In the genomic region with DNA sequence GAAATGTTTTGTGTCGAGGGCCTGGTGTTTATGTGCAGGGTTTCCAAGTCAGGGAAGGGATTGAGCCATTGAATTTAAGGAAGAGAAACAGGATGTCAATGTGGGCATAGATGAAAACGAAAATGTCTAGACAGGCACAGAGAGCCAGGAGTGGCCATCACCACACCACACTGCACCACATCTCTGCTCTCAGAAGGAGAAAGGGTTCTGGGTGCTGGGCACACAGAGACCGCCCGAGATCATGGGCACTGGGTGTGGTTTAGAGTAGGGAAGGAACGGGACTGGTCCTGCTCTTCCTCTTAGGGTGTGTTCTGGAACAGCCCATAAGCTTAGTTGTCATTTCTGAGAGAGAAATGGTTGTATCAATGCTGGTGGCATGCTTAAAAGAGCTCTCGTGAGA, we compare ENCODE assay signal across 9 mouse cellular contexts. TPM values are rescaled to one million over a fixed set of nuclear protein-coding genes. Genes with fewer than 3 reads are reported as not detected.
A peak's percentile ranks its signal among the peaks of the same experiment; 100 is the strongest.
DNase-seq lines count a peak whose midpoint lies in the region; ATAC-seq and TF ChIP-seq lines count a peak whose summit lies in the region.
"Had no signal": no experiment of that assay in that cellular context is flagged by ENCODE, and none has a peak within 500 bp of the region (broad histone marks: within the 10 kb centered on the region; RNA-seq: fewer than 3 reads in every experiment).

No protein-coding gene starts in this region.

- peak overlapping the region; percentile 93 for H3K4me2 ChIP-seq in kidney, postnatal 0 days (ENCODE audit: low read length)
- peak overlapping the region; percentile 56 for H3K4me2 ChIP-seq in forebrain, embryonic 11.5 days (ENCODE audit: low read depth, low read length, severe bottlenecking)
- H3K4me2 ChIP-seq in limb, embryonic 11.5 days (ENCODE audit: low read depth, severe bottlenecking): peak overlapping the region; percentile 55
- peak overlapping the region; percentile 80 for H3K4me2 ChIP-seq in neural tube, embryonic 12.5 days (replicated peaks)

- H3K9me3 ChIP-seq in kidney, postnatal 0 days (replicated peaks; ENCODE audit: low read length): no peaks in the 10 kb centered on the region
- H3K9me3 ChIP-seq in forebrain, embryonic 11.5 days (ENCODE audit: control insufficient read depth, low read length): no peaks in the 10 kb centered on the region
- H3K9me3 ChIP-seq in limb, embryonic 11.5 days (ENCODE audit: control insufficient read depth, low read length): no peaks in the 10 kb centered on the region
- H3K9me3 ChIP-seq in neural tube, embryonic 12.5 days: no peaks in the 10 kb centered on the region

- TF ChIP-seq CTCF in kidney, postnatal 0 days (IDR thresholded peaks at IDR 0.05; ENCODE audit: low read depth): no peak
- TF ChIP-seq CTCF in thymus, adult 2 months (IDR thresholded peaks at IDR 0.05; ENCODE audit: borderline replicate concordance, control insufficient read depth, extremely low read depth, insufficient read depth, low read length, poor library complexity): no peak

- WGBS in kidney, postnatal 0 days: 51% methylated on average over 6 of the region's 6 CpGs
- WGBS in forebrain, embryonic 11.5 days: 57% methylated on average over 6 of the region's 6 CpGs
- 66% methylated on average over 6 of the region's 6 CpGs for WGBS in limb, embryonic 11.5 days
- WGBS in neural tube, embryonic 12.5 days: 61% methylated on average over 6 of the region's 6 CpGs
- 15% methylated on average over 6 of the region's 6 CpGs for WGBS in thymus, adult 2 months

- H3K4me3 ChIP-seq in kidney, postnatal 0 days (replicated peaks; ENCODE audit: low read depth, low read length): peak overlapping the region; percentile 77; the same call in 1 of the 2 replicates
- peak overlapping the region; percentile 69 for H3K4me3 ChIP-seq in forebrain, embryonic 11.5 days (ENCODE audit: low read depth, low read length)
- peak overlapping the region; percentile 59; the same call in 1 of the 2 replicates for H3K4me3 ChIP-seq in limb, embryonic 11.5 days (ENCODE audit: low read depth, low read length)
- peak overlapping the region; percentile 55 for H3K4me3 ChIP-seq in neural tube, embryonic 12.5 days
- no peak overlapping the region for H3K4me3 ChIP-seq in thymus, adult 2 months (ENCODE audit: control insufficient read depth, insufficient read depth, low read length)

- TF ChIP-seq POLR2A in thymus, adult 2 months (IDR thresholded peaks at IDR 0.05; ENCODE audit: control insufficient read depth, extremely low read depth, insufficient read depth, low read length, poor library complexity): no peak

- peaks cover 13% of the 10 kb centered on the region; the same call in 1 of the 2 replicates for H3K36me3 ChIP-seq in kidney, postnatal 0 days (ENCODE audit: insufficient read depth, low read length)
- H3K36me3 ChIP-seq in forebrain, embryonic 11.5 days (ENCODE audit: control insufficient read depth, insufficient read depth, low read length): peaks cover 4% of the 10 kb centered on the region; the same call in 1 of the 2 replicates
- no peaks in the 10 kb centered on the region; the same call in 1 of the 2 replicates for H3K36me3 ChIP-seq in limb, embryonic 11.5 days (ENCODE audit: control insufficient read depth, insufficient read depth, low read length)
- peaks cover 27% of the 10 kb centered on the region for H3K36me3 ChIP-seq in neural tube, embryonic 12.5 days
- no peaks in the 10 kb centered on the region for H3K36me3 ChIP-seq in thymus, adult 2 months (ENCODE audit: control insufficient read depth, insufficient read depth, low read length)

- H3K9ac ChIP-seq in kidney, postnatal 0 days (ENCODE audit: low read depth, low read length): no peak overlapping the region
- H3K9ac ChIP-seq in forebrain, embryonic 11.5 days (ENCODE audit: low read length): peak overlapping the region; percentile 79
- H3K9ac ChIP-seq in limb, embryonic 11.5 days (ENCODE audit: low read length): 0 out of 2 replicates have a peak overlapping the region, but pooled peaks have one; percentile 9
- H3K9ac ChIP-seq in neural tube, embryonic 12.5 days: peak overlapping the region; percentile 76

- H3K27me3 ChIP-seq in kidney, postnatal 0 days (ENCODE audit: insufficient read depth, low read length): no peaks in the 10 kb centered on the region
- no peaks in the 10 kb centered on the region for H3K27me3 ChIP-seq in forebrain, embryonic 11.5 days (ENCODE audit: control insufficient read depth, insufficient read depth, low read length)
- H3K27me3 ChIP-seq in limb, embryonic 11.5 days (ENCODE audit: control insufficient read depth, insufficient read depth, low read length): no peaks in the 10 kb centered on the region
- H3K27me3 ChIP-seq in neural tube, embryonic 12.5 days (replicated peaks): no peaks in the 10 kb centered on the region
- no peaks in the 10 kb centered on the region for H3K27me3 ChIP-seq in thymus, adult 2 months (ENCODE audit: control insufficient read depth, insufficient read depth, low read length)

- ATAC-seq in kidney, postnatal 0 days (replicated peaks; ENCODE audit: low FRiP score, low read depth): no peak
- ATAC-seq in forebrain, embryonic 11.5 days (replicated peaks; ENCODE audit: low FRiP score): no peak
- ATAC-seq in limb, embryonic 11.5 days (ENCODE audit: insufficient number of reproducible peaks, low FRiP score, low TSS enrichment, low read depth): no peak
- no peak for ATAC-seq in neural tube, embryonic 12.5 days (ENCODE audit: low FRiP score, low read depth)
- no peak for ATAC-seq in cerebellum, adult (ENCODE audit: insufficient number of reproducible peaks, low FRiP score, low TSS enrichment)

- no peak overlapping the region for H3K27ac ChIP-seq in kidney, postnatal 0 days
- no peak overlapping the region for H3K27ac ChIP-seq in forebrain, embryonic 11.5 days (ENCODE audit: low read depth, low read length)
- H3K27ac ChIP-seq in limb, embryonic 11.5 days (replicated peaks; ENCODE audit: low read depth, low read length): no peak overlapping the region
- no peak overlapping the region for H3K27ac ChIP-seq in neural tube, embryonic 12.5 days
- H3K27ac ChIP-seq in thymus, adult 2 months (ENCODE audit: control insufficient read depth, insufficient read depth, low read length): no peak overlapping the region

- H3K4me1 ChIP-seq in kidney, postnatal 0 days (replicated peaks; ENCODE audit: insufficient read depth, low read length): peaks cover 6% of the 10 kb centered on the region; the same call in 1 of the 2 replicates
- peaks cover 5% of the 10 kb centered on the region for H3K4me1 ChIP-seq in forebrain, embryonic 11.5 days (replicated peaks; ENCODE audit: control insufficient read depth, insufficient read depth, low read length)
- peaks cover 3% of the 10 kb centered on the region; the same call in 1 of the 2 replicates for H3K4me1 ChIP-seq in limb, embryonic 11.5 days (ENCODE audit: control insufficient read depth, insufficient read depth, low read length)
- H3K4me1 ChIP-seq in neural tube, embryonic 12.5 days: peaks cover 13% of the 10 kb centered on the region
- H3K4me1 ChIP-seq in thymus, adult 2 months (replicated peaks; ENCODE audit: control insufficient read depth, insufficient read depth, low read length): peaks cover 16% of the 10 kb centered on the region

- no peak for DNase-seq in kidney, postnatal 0 days (ENCODE audit: low spot score)
- DNase-seq in kidney, adult 18-20 months: no peak
- no peak for DNase-seq in forebrain, embryonic 11.5 days (ENCODE audit: low spot score)
- DNase-seq in limb, embryonic 11.5 days (ENCODE audit: low spot score): no peak
- no peak for DNase-seq in gastrocnemius, postnatal 4 days (ENCODE audit: low spot score in 2 of 2)
- DNase-seq in thymus, adult 2 months: no peak

RNA-seq across cellular contexts. Expression of gene Zfp658, which starts 1.2 kb away (rescaled TPM):
- 1.8 and 2.1 TPM in 2 replicates for polyA plus RNA-seq in kidney, postnatal 0 days (2015; fragmentation: Nextera tagmentation; extraction: Ambion mirVana)
- polyA plus RNA-seq in forebrain, embryonic 11.5 days (2014; fragmentation: Nextera tagmentation; extraction: Ambion mirVana): 6.7 and 6.8 TPM in 2 replicates
- polyA plus RNA-seq in limb, embryonic 11.5 days (2014; fragmentation: Nextera tagmentation; extraction: Ambion mirVana): 5.1 and 5.9 TPM in 2 replicates
- polyA plus RNA-seq in neural tube, embryonic 12.5 days (2016; fragmentation: Nextera tagmentation; extraction: Ambion mirVana): 8.7 and 10.5 TPM in 2 replicates
- total RNA-seq in gastrocnemius, postnatal 4 days (2021): 1 to 10 TPM; 2.2 to 2.3 TPM
- 1.2 and 1.5 TPM in 2 replicates for polyA plus RNA-seq in thymus, adult 2 months (2012; rRNA removed)
- total RNA-seq: MEL had no signal

RNA-seq across cellular contexts. Expression of gene Zfp719, which starts 16.1 kb away (rescaled TPM):
- polyA plus RNA-seq in kidney, postnatal 0 days (2015; fragmentation: Nextera tagmentation; extraction: Ambion mirVana): 7.8 and 9.3 TPM in 2 replicates
- polyA plus RNA-seq in forebrain, embryonic 11.5 days (2014; fragmentation: Nextera tagmentation; extraction: Ambion mirVana): 16.0 and 16.9 TPM in 2 replicates
- polyA plus RNA-seq in limb, embryonic 11.5 days (2014; fragmentation: Nextera tagmentation; extraction: Ambion mirVana): 17.0 and 20.5 TPM in 2 replicates
- polyA plus RNA-seq in neural tube, embryonic 12.5 days (2016; fragmentation: Nextera tagmentation; extraction: Ambion mirVana): 14.5 and 15.0 TPM in 2 replicates
- 10 to 100 TPM in 1 of 2 experiments, 1 to 10 TPM in 1; 7.8 to 11.8 TPM for total RNA-seq in gastrocnemius, postnatal 4 days (2021)
- polyA plus RNA-seq in thymus, adult 2 months (2012; rRNA removed): 2.4 and 2.7 TPM in 2 replicates

RNA-seq across cellular contexts. Expression of gene Cd33, which starts 19.1 kb away (rescaled TPM):
- 0.75 and 1.2 TPM in 2 replicates for polyA plus RNA-seq in kidney, postnatal 0 days (2015; fragmentation: Nextera tagmentation; extraction: Ambion mirVana)
- 0.71 and 1.7 TPM in 2 replicates for polyA plus RNA-seq in forebrain, embryonic 11.5 days (2014; fragmentation: Nextera tagmentation; extraction: Ambion mirVana)
- 0.98 and 1.2 TPM in 2 replicates for polyA plus RNA-seq in limb, embryonic 11.5 days (2014; fragmentation: Nextera tagmentation; extraction: Ambion mirVana)
- 1.1 and 1.6 TPM in 2 replicates for polyA plus RNA-seq in neural tube, embryonic 12.5 days (2016; fragmentation: Nextera tagmentation; extraction: Ambion mirVana)
- total RNA-seq in gastrocnemius, postnatal 4 days (2021): 1 to 10 TPM; 4.4 to 5.5 TPM
- 12.3 and 15.8 TPM in 2 replicates for polyA plus RNA-seq in thymus, adult 2 months (2012; rRNA removed)
- total RNA-seq: MEL had no signal

RNA-seq across cellular contexts. Expression of gene Zfp819, which starts 43.7 kb away (rescaled TPM):
- 0.08 TPM in 1 of 2 replicates, not detected in the other for polyA plus RNA-seq in kidney, postnatal 0 days (2015; fragmentation: Nextera tagmentation; extraction: Ambion mirVana)
- polyA plus RNA-seq in forebrain, embryonic 11.5 days (2014; fragmentation: Nextera tagmentation; extraction: Ambion mirVana): 0.92 and 1.0 TPM in 2 replicates
- 0.79 and 1.1 TPM in 2 replicates for polyA plus RNA-seq in limb, embryonic 11.5 days (2014; fragmentation: Nextera tagmentation; extraction: Ambion mirVana)
- polyA plus RNA-seq in neural tube, embryonic 12.5 days (2016; fragmentation: Nextera tagmentation; extraction: Ambion mirVana): 0.24 and 0.31 TPM in 2 replicates
- total RNA-seq in gastrocnemius, postnatal 4 days (2021): not detected
- polyA plus RNA-seq in thymus, adult 2 months (2012; rRNA removed): 0.07 and 0.08 TPM in 2 replicates
- total RNA-seq: MEL had no signal

RNA-seq across cellular contexts. Expression of gene 4931406B18Rik, which starts 57.6 kb away (rescaled TPM):
- polyA plus RNA-seq in kidney, postnatal 0 days (2015; fragmentation: Nextera tagmentation; extraction: Ambion mirVana): not detected in 2 replicates
- not detected in 2 replicates for polyA plus RNA-seq in forebrain, embryonic 11.5 days (2014; fragmentation: Nextera tagmentation; extraction: Ambion mirVana)
- not detected in 2 replicates for polyA plus RNA-seq in limb, embryonic 11.5 days (2014; fragmentation: Nextera tagmentation; extraction: Ambion mirVana)
- polyA plus RNA-seq in neural tube, embryonic 12.5 days (2016; fragmentation: Nextera tagmentation; extraction: Ambion mirVana): not detected in 2 replicates
- not detected for total RNA-seq in gastrocnemius, postnatal 4 days (2021)
- polyA plus RNA-seq in thymus, adult 2 months (2012; rRNA removed): 0.03 TPM in 1 of 2 replicates, not detected in the other
- total RNA-seq: MEL had no signal
